18 mouse cellular contexts compared by ENCODE assay signal in the genomic region with DNA sequence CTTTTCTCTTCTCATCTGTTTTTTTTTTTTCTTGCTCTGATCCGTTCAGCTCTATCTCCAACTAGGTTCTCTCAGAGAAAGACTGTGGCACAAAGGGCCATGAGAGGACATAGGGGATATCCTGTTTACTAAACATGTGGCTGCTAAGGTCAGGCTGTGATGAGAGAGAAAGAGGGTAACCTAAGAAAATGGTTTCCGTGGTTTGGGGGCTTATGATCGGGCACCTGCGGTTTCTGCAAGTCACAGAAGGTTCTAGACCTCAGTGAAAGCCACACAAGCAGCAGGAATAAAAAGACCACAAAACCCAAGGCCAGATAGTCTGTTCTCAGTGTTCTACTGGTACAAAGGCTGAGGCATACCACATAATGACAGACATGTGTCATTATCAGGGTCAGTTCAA. TPM values are rescaled to one million over a fixed set of nuclear protein-coding genes. Genes with fewer than 3 reads are reported as not detected.
"Had no signal": no experiment of that assay in that cellular context is flagged by ENCODE, and none has a peak within 500 bp of the region (broad histone marks: within the 10 kb centered on the region; RNA-seq: fewer than 3 reads in every experiment).

No protein-coding gene starts in this region.

- H3K27me3 ChIP-seq: limb, embryonic 13.5 days had no signal

- H3K27ac ChIP-seq: layer of hippocampus, adult 2 months; limb, embryonic 13.5 days; liver, embryonic 14.5 days; neural tube, embryonic 13.5 days; stomach, postnatal 0 days had no signal

- H3K36me3 ChIP-seq: limb, embryonic 13.5 days; neural tube, embryonic 13.5 days had no signal

- H3K4me3 ChIP-seq: layer of hippocampus, adult 2 months; limb, embryonic 13.5 days; neural tube, embryonic 13.5 days had no signal

- ATAC-seq: midbrain, embryonic 16.5 days had no signal

- DNase-seq: kidney, adult 8-10 months; kidney, postnatal 25 days; left cerebral cortex, postnatal 4 days; lung, adult 18-20 months; right cerebral cortex, postnatal 25 days; thymus, adult 18-20 months; thymus, postnatal 14 days had no signal

- H3K4me1 ChIP-seq: limb, embryonic 13.5 days had no signal

- H3K9ac ChIP-seq: limb, embryonic 13.5 days; liver, embryonic 14.5 days; neural tube, embryonic 13.5 days had no signal

- H3K4me2 ChIP-seq: limb, embryonic 13.5 days; midbrain, embryonic 11.5 days; neural tube, embryonic 13.5 days had no signal

- H3K9me3 ChIP-seq: limb, embryonic 13.5 days; neural tube, embryonic 13.5 days had no signal

RNA-seq across cellular contexts. Expression of a gene that starts 12.6 kb away (rescaled TPM):
- total RNA-seq: left cerebral cortex, postnatal 4 days had no signal

RNA-seq across cellular contexts. Expression of a gene that starts 35.4 kb away (rescaled TPM):
- total RNA-seq: layer of hippocampus, adult 2 months; layer of hippocampus, postnatal 10 days; left cerebral cortex, postnatal 10 days; left cerebral cortex, postnatal 4 days had no signal
- polyA plus RNA-seq: intestine, postnatal 0 days; limb, embryonic 13.5 days; midbrain, embryonic 11.5 days; small intestine, adult 2 months; stomach, postnatal 0 days had no signal
